Mouse (Mus musculus): Measurements from ENCODE around the gene Ncoa3. TPM values are rescaled to one million over a fixed set of nuclear protein-coding genes. Genes with fewer than 3 reads are reported as not detected.

Ncoa3 gene
- polyA plus RNA-seq, 1 experiment from 2014 or later: 14.7 TPM

GRCm38 (mm10) chr2:166045549-166046501 is 53.4 kb downstream of the Ncoa3 start:
- H3K4me2 ChIP-seq: no peak overlapping the region
- peaks cover 21% of the 10 kb centered on the region for H3K36me3 ChIP-seq
- H3K27ac ChIP-seq: peak overlapping the region; percentile 71
- no peak for ATAC-seq (ENCODE audit: insufficient number of reproducible peaks, insufficient read depth, low FRiP score, low TSS enrichment, low read depth)
- no peaks in the 10 kb centered on the region for H3K9me3 ChIP-seq
- 52% methylated on average over 10 of the region's 10 CpGs for WGBS
- H3K4me3 ChIP-seq: no peak overlapping the region
- H3K27me3 ChIP-seq: no peaks in the 10 kb centered on the region
- no peak overlapping the region for H3K9ac ChIP-seq
- peaks cover 32% of the 10 kb centered on the region for H3K4me1 ChIP-seq

GRCm38 (mm10) chr2:166047931-166048330 is 55.5 kb downstream of the Ncoa3 start:
- H3K36me3 ChIP-seq: peaks cover 40% of the 10 kb centered on the region
- H3K4me2 ChIP-seq: no peak overlapping the region
- H3K9me3 ChIP-seq: no peaks in the 10 kb centered on the region
- no peaks in the 10 kb centered on the region for H3K27me3 ChIP-seq
- H3K4me1 ChIP-seq: peaks cover 18% of the 10 kb centered on the region
- H3K4me3 ChIP-seq: no peak overlapping the region
- no peak for ATAC-seq (ENCODE audit: insufficient number of reproducible peaks, insufficient read depth, low FRiP score, low TSS enrichment, low read depth)
- H3K27ac ChIP-seq: no peak overlapping the region
- 95% methylated on average over 4 of the region's 4 CpGs for WGBS
- no peak overlapping the region for H3K9ac ChIP-seq

GRCm38 (mm10) chr2:166048852-166049251 is 56.4 kb downstream of the Ncoa3 start:
- no peak overlapping the region for H3K4me2 ChIP-seq
- ATAC-seq (ENCODE audit: insufficient number of reproducible peaks, insufficient read depth, low FRiP score, low TSS enrichment, low read depth): no peak
- no peak overlapping the region for H3K27ac ChIP-seq
- H3K36me3 ChIP-seq: peaks cover 49% of the 10 kb centered on the region
- H3K4me1 ChIP-seq: peaks cover 18% of the 10 kb centered on the region
- H3K9ac ChIP-seq: no peak overlapping the region
- no peaks in the 10 kb centered on the region for H3K9me3 ChIP-seq
- WGBS: 61% methylated on average over 7 of the region's 7 CpGs
- no peaks in the 10 kb centered on the region for H3K27me3 ChIP-seq
- no peak overlapping the region for H3K4me3 ChIP-seq

GRCm38 (mm10) chr2:166051421-166051820 is 59.0 kb downstream of the Ncoa3 start:
- Histone ChIP-seq H3K9ac (no peak overlapping the region), H3K4me3 (no peak overlapping the region), H3K9me3 (no peaks in the 10 kb centered on the region), H3K27ac (no peak overlapping the region), H3K27me3 (no peaks in the 10 kb centered on the region), H3K36me3 (peaks cover 74% of the 10 kb centered on the region), H3K4me1 (no peaks in the 10 kb centered on the region), H3K4me2 (no peak overlapping the region)
- 81% methylated on average over 17 of the region's 17 CpGs for WGBS
- no peak for ATAC-seq (ENCODE audit: insufficient number of reproducible peaks, insufficient read depth, low FRiP score, low TSS enrichment, low read depth)

GRCm38 (mm10) chr2:166051966-166052365 is 59.5 kb downstream of the Ncoa3 start:
- Histone ChIP-seq H3K4me3 (no peak overlapping the region), H3K9me3 (no peaks in the 10 kb centered on the region), H3K9ac (no peak overlapping the region), H3K4me1 (no peaks in the 10 kb centered on the region), H3K4me2 (no peak overlapping the region), H3K27ac (no peak overlapping the region), H3K36me3 (peaks cover 78% of the 10 kb centered on the region), H3K27me3 (no peaks in the 10 kb centered on the region)
- no peak for ATAC-seq (ENCODE audit: insufficient number of reproducible peaks, insufficient read depth, low FRiP score, low TSS enrichment, low read depth)
- WGBS: 94% methylated on average over 7 of the region's 7 CpGs

GRCm38 (mm10) chr2:166054002-166054539 is 61.6 kb downstream of the Ncoa3 start:
- 89% methylated on average over 14 of the region's 14 CpGs for WGBS
- no peak overlapping the region for H3K4me3 ChIP-seq
- H3K27ac ChIP-seq: no peak overlapping the region
- ATAC-seq (ENCODE audit: insufficient number of reproducible peaks, insufficient read depth, low FRiP score, low TSS enrichment, low read depth): no peak
- no peaks in the 10 kb centered on the region for H3K9me3 ChIP-seq
- H3K27me3 ChIP-seq: no peaks in the 10 kb centered on the region
- H3K4me2 ChIP-seq: no peak overlapping the region
- no peak overlapping the region for H3K9ac ChIP-seq
- peaks cover 87% of the 10 kb centered on the region for H3K36me3 ChIP-seq
- no peaks in the 10 kb centered on the region for H3K4me1 ChIP-seq

- ATAC-seq (ENCODE audit: insufficient number of reproducible peaks, insufficient read depth, low FRiP score, low TSS enrichment, low read depth): no peak
- 74% methylated on average over 7 of the region's 7 CpGs for WGBS
- Histone ChIP-seq H3K4me2 (no peak overlapping the region), H3K36me3 (peaks cover 74% of the 10 kb centered on the region), H3K4me3 (no peak overlapping the region), H3K9ac (no peak overlapping the region), H3K9me3 (no peaks in the 10 kb centered on the region), H3K4me1 (0 out of 2 replicates have a peak, but pooled peaks cover 4% of the 10 kb centered on the region), H3K27ac (no peak overlapping the region), H3K27me3 (no peaks in the 10 kb centered on the region)
These were observed 67.4 kb downstream of the Ncoa3 start for GRCm38 (mm10) chr2:166059684-166060423.

- Histone ChIP-seq H3K27ac (0 out of 2 replicates have a peak overlapping the region, but pooled peaks have one; percentile 5), H3K9ac (no peak overlapping the region), H3K4me1 (0 out of 2 replicates have a peak, but pooled peaks cover 4% of the 10 kb centered on the region), H3K4me3 (no peak overlapping the region), H3K36me3 (peaks cover 69% of the 10 kb centered on the region), H3K9me3 (no peaks in the 10 kb centered on the region), H3K4me2 (no peak overlapping the region), H3K27me3 (no peaks in the 10 kb centered on the region)
- no peak for ATAC-seq (ENCODE audit: insufficient number of reproducible peaks, insufficient read depth, low FRiP score, low TSS enrichment, low read depth)
- WGBS: 64% methylated on average over 1 of the region's 1 CpGs
These were observed 69.6 kb downstream of the Ncoa3 start for GRCm38 (mm10) chr2:166062008-166062407.

- Histone ChIP-seq H3K36me3 (peaks cover 67% of the 10 kb centered on the region), H3K4me1 (0 out of 2 replicates have a peak, but pooled peaks cover 4% of the 10 kb centered on the region), H3K4me2 (no peak overlapping the region), H3K4me3 (no peak overlapping the region), H3K27ac (no peak overlapping the region), H3K27me3 (no peaks in the 10 kb centered on the region), H3K9me3 (no peaks in the 10 kb centered on the region), H3K9ac (no peak overlapping the region)
- WGBS: 78% methylated on average over 8 of the region's 8 CpGs
- ATAC-seq (ENCODE audit: insufficient number of reproducible peaks, insufficient read depth, low FRiP score, low TSS enrichment, low read depth): no peak
These were observed 70.0 kb downstream of the Ncoa3 start for GRCm38 (mm10) chr2:166062431-166062830.

GRCm38 (mm10) chr2:166066434-166066833 is 74.0 kb downstream of the Ncoa3 start:
- peaks cover 19% of the 10 kb centered on the region for H3K4me1 ChIP-seq
- H3K9me3 ChIP-seq: no peaks in the 10 kb centered on the region
- H3K27ac ChIP-seq: no peak overlapping the region
- ATAC-seq (ENCODE audit: insufficient number of reproducible peaks, insufficient read depth, low FRiP score, low TSS enrichment, low read depth): no peak
- H3K36me3 ChIP-seq: peaks cover 65% of the 10 kb centered on the region
- no peaks in the 10 kb centered on the region for H3K27me3 ChIP-seq
- H3K4me3 ChIP-seq: no peak overlapping the region
- no peak overlapping the region for H3K9ac ChIP-seq
- WGBS: 79% methylated on average over 4 of the region's 4 CpGs
- no peak overlapping the region for H3K4me2 ChIP-seq

GRCm38 (mm10) chr2:166068261-166068660 is 75.8 kb downstream of the Ncoa3 start:
- H3K9ac ChIP-seq: no peak overlapping the region

More at GRCm38 (mm10) chr2:166068261-166068660, 75.8 kb downstream of the Ncoa3 start:
- no peak for ATAC-seq (ENCODE audit: insufficient number of reproducible peaks, insufficient read depth, low FRiP score, low TSS enrichment, low read depth)
- no peaks in the 10 kb centered on the region for H3K9me3 ChIP-seq
- no peak overlapping the region for H3K4me2 ChIP-seq
- H3K4me3 ChIP-seq: no peak overlapping the region
- no peak overlapping the region for H3K27ac ChIP-seq
- WGBS: 84% methylated on average over 9 of the region's 9 CpGs
- peaks cover 19% of the 10 kb centered on the region for H3K4me1 ChIP-seq
- peaks cover 63% of the 10 kb centered on the region for H3K36me3 ChIP-seq
- no peaks in the 10 kb centered on the region for H3K27me3 ChIP-seq

Measured in embryonic facial prominence, embryonic 13.5 days (tissue).